Mouse (Mus musculus) right cerebral cortex, adult 2 months (tissue): ENCODE measurements at regions not wholly inside any gene's neighbourhood (a gene's known extent, or its start where the extent isn't known, plus 50 kb on each side); places are given as distances from the start of the nearest gene placed in this dataset.
A peak's percentile ranks its signal among the peaks of the same experiment; 100 is the strongest.

ENCODE experiments used
- DNase-seq, 2 experiments: peaks; one replicate each; pipeline ENCODE4 v3.0.0; 2021 to 2022; ENCODE audit warnings: low spot score in 2 of 2

DNA sequence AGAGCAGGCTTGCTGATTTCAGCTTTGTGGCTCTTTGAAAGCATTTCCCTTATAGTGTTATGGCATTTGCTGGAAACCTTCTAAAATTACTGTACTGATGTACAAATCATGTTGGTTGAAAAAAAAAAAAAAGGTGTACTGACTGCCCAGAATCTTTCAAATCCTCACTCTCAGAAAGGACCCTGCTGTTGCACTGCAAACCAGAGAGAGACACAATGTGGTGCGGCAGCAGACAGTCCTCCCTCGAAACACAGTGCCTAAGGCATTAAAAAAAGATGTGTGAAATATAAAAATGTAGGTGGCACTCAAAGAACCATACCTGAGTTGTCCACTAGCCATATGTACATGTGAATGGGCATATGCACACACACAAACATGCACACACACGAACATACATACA, 128.3 kb downstream of the Actr3 start:
- DNase-seq, result no peak

DNA sequence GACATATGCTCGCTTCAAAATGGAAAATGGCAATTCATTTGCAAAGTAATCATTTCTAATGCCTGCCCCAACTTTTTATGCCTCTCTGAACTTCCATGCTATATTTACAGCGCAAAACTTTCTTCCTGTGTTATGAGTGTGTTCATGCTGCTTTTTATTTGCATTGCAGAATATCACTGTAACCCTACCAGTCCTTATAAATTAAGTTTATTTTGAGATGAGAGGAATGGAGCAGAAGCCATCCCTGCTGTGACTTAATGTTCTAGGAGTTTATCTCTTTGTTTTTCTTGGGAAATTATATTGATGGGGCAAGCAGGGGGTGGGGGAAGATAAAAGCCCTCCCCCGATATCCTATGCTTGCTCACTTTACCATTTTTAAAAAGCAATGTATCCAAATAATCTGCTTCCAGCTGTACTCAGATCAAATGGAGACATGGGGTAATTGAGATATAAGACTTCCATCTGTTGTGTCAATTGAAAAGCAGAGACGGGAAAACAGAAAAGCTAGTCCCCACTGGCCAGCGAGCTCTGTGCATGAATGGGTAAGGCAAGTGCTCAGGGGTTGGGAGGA, 136.9 kb downstream of the Actr3 start:
- no peak for DNase-seq

DNA sequence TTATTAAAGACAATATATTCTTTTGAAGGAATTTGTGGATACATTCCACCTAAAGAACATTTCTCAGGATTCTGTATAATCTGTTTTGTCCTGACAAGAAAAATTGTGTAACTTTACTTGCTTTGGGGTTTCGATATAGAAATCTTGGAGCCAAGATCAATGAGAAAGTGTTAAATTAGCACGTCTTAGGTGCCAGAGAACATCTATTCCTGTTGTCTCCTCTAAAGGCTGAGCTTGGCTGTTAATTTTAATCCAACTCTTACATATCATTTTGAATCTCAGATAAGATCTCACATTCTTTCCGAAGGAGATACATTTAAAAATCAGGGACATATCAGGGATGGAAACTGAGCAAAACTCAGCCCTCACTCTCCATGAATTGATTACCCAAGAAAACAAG, 139.9 kb downstream of the Actr3 start:
- DNase-seq, result no peak

DNA sequence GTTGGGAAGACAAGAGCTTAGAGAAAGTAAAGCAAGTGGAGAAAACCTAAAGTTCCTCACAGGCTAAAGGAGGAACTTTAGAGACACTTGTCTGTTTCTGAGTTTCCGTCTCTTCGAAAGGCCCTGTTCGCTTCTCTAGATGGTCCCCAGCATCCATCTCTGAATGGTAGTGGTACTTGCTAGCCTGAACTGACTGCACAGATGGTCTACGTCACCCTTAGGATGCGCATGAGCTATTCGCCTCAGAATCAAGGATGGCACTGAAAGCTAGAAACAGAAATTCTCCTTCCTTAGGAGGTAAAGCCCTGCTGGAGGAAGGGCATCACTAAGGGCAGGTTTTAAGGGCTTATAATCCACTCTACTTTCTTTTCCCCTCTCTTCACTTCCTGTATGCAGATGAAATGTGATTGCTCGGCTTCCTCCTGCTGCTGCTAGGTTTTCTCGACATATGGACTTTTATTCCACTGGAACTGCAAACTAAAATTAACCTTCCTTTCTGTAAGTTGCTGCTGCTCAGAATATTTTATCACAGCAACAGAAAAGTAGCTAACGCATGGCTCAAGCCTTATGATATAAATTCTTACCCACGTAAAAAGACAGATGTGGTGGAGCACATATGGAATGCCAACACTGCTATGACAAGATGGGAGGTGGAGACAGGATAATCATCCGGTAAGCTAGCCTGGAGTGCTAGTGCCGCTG, 145.1 kb downstream of the Actr3 start:
- DNase-seq, result no peak

DNA sequence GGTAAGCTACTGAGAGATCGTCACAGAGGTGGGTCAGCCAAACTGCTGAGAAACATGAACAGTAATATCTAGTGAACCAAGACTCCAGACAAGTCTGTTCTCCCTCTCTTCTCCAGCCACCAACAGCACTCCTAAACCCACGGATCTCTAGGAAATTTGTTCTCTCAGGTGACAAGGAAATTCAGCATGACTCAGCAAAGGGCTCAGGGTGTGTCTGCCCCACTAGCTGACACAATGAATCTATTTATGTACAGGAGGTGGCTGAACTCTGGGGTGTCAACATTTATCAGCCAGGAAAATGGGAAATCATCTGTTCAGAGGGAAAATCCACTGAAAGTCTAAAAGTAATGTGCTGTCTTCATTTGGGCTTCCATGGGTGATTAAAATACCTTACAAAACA, 149.2 kb downstream of the Actr3 start:
- no peak for DNase-seq

DNA sequence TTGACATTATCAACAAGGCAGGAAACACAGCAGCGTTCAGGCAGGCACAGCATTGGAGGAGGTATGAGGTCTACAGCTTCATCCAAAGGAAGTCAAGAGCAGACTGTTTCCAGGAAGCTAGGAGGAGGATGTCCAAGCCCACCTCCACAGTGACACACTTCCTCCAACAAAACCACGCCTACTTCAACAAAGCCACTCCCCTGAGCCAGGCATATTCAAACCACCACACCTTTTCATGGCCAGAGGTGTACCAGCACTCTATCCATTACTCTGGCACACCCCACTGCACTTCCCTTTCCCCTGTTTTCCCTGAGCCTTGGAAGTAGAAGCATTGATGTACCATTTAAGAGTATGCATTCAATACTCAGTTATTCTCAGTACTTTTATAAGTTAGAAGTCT, 150.8 kb downstream of the Actr3 start:
- DNase-seq, result no peak

DNA sequence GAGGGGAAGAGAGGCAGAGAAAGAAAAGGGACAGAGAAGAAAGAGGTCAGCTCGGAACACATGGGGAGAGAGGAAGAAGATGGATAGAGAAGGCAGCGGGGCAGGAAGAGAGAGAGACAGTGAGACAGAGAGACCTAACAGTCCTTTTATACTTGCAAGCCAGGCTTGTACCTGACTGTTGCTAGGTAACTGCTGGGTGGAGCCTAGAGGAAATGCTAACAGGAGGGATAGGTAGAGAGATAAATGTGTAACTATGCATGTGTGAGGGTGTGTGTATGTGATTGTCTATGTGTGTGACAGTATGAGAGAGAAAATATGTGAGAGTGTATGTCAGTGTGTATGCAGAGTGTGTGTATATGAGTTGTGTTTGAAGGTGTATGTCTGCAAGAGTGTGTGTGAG, 161.8 kb downstream of the Actr3 start:
- DNase-seq, result no peak

DNA sequence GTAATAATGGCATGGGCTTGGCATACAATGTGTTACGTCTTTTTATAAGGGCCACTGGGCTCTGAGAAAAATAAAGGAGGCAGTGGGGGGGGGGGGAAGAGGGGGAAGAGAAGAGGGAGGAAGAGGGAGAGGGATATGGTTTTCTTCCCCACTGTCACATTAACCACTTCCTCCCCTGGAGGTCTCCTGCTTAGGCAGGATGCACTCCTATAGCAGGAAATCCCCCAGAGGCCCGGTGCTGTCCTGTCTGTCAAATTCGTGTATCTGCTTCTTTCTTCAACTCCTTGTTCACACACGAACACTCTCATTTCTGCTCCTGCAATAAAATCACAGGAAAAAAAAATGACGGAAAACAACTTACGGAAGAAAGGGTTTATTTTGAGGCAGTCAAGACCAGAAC, 171.8 kb downstream of the Actr3 start:
- DNase-seq, result no peak

DNA sequence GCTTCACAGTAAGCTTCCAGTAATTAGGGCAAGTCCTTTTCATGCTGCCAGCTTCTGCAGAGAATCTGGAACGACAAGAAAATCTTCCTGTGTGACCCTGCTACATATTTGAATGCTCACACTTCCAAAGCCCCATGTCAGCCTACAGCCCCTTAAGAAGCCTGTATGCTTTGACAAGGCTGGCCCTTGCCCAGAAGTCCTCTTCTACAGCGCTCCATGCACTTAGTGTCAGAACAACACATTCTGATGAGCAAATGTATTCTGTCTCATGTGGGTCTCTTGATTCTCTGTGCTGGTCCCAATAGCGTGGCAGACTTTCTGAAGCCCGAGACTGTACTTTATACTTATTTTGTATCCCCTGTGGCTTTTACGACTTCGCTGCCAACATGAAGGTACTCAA, 172.5 kb downstream of the Actr3 start:
- DNase-seq, result no peak

DNA sequence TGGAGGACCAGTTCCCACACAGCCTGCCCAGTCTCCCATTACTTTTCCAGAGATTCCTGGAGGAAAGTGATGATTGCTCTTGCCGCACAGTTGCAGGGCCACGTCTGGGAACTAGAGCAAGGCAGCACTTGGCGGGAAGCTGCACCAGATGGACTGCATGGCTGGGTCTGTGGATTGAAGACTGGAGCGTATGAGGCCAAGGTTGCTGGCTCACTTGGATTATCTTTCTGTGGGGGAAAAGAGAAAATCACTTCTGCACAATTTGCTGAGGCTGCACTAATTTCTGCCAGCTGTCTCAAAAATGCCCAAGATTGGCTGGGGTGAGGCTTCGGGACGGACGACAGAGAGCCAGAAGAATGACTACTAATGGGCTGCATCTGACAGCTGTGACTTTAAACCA, 193.2 kb downstream of the Actr3 start:
- no peak for DNase-seq

DNA sequence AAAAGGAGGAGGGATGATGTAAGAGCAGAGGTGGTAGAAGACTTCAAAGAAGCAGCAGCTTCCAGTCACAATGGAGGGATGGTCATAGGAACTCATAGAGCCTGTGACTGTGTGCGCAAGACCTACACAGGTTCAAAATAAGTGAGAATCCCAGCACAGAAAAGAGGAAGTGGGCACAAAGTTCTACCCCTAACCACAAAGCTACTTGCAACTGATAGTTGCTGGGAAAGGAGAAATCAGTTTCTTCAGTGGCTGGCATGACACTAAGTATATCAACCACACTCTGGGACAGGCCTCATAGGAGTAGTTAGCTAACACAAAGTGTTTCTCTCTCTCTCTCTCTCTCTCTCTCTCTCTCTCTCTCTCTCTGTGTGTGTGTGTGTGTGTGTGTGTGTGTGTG, 193.8 kb downstream of the Actr3 start:
- DNase-seq, result no peak

DNA sequence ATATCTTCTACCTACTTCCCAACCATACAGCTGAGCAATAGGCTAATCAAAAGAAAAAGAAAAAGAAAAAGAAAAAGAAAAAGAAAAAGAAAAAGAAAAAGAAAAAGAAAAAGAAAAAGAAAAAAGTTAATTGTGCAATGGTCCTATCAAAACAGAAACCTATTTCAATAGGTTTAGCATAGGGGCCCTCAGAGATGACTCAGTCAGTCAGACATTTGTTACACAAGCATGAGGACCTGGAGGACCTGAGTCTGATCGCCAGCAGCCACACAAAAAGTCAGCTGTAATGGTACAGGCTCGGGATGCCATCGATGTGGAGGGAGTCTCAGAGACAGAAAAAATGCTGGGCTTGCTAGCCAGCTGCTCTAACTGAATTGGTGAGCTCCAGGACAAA, 197.9 kb downstream of the Actr3 start:
- no peak for DNase-seq

DNA sequence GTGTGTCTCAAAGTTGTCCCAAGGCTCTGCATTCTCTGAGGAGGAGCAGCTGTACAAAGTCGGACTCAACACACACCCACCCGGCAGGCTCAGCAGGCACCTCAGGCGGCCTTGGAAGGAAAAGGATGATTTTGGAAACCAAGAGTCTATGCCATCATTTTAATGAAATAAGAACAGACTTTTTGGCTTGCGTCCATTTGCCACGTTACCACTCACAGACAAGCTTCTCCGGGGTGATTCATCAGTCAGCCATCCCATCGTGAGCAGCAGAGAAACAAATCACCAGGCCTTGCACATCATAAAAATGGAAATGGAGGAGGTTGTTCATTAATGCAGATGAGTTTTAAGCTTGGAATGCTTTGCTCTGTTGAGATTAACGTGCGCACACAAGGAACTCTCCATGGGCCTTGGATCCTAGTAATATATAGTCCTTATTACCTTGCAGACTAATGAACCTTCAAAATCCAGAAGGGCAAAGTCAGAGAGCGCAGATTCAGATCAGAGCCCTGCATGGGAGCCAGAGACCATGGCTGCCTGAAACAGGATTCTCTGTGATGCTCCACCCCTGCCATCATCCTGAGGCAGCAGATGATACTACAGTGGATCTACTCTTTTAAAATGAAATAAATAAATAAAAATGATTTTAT, 198.5 kb downstream of the Actr3 start:
- DNase-seq, result peak; percentile 74 to 77

DNA sequence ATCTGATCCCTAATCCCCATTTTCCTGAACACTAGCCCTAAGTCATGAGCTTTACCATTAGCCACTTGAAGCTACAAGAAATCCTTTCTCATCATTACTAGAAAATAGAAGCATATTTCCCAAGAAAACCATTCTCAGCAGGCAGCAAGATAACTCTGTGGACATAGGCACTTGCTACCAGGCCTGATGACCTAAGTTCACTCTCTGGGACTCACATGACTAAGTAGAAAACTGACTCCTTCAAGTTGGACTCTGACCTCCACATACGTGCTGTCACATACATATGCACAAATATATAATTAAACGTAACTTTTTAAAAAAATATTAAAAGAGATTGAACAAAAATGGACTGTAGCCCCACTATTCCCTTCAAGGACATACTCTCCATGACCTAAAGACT, 200.8 kb downstream of the Actr3 start:
- DNase-seq, result no peak

DNA sequence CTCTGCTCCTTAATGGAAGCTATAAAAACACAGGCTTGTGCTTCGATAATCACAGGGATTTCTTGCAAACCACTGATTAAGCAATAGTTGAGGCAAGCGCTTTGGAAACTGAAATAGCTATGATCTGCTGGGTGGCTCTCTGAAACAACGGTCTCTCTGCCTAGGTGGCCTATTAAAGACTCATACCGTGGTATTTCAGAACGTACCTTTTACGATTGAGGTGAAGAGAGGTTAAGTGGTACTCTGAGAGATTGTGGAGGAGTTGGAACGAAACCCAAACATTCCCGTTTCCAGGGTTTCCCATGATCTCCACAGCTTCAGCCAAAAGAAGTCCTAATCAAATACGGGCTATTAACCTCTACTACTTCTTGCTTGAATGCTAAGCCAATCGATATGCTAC, 212.2 kb downstream of the Actr3 start:
- no peak for DNase-seq

DNA sequence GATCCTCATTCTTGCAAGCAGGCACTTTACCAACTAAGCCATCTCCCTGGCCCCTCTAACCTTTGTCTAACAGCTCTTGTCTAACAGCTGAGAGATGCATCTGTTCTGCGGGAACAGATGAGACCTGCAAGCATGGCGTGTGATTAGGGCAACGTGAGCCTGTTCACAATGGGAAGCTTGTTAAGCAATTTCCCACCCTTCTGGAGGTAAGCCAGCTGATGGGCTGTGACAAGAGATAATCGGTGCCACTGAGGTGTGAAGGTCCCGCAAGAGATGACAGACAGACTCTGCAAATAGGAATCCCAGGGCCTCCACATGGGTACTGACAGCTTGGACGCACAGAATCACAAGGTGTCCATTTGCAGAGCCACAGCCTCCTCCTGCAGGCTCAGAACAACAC, 219.3 kb downstream of the Actr3 start:
- DNase-seq, result no peak

DNA sequence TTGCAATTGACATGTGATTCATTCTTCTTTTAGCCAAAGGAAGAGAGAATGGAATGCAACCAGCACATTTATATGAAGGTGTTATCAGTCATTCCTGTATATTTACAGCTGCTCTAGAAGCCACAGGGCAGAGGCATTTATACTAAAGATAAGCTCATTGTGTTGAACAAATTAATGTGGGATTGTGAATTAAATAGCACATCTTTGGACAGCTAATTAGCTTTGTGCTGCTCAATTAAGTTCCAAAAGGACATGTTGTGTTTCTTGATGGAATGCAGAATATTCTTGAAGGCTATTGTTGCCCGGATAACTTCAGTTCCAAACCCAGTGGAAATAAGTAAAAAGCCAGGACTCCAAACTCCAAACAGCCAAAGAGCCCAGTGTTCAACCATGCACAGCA, 248.4 kb downstream of the Actr3 start:
- DNase-seq, result no peak

DNA sequence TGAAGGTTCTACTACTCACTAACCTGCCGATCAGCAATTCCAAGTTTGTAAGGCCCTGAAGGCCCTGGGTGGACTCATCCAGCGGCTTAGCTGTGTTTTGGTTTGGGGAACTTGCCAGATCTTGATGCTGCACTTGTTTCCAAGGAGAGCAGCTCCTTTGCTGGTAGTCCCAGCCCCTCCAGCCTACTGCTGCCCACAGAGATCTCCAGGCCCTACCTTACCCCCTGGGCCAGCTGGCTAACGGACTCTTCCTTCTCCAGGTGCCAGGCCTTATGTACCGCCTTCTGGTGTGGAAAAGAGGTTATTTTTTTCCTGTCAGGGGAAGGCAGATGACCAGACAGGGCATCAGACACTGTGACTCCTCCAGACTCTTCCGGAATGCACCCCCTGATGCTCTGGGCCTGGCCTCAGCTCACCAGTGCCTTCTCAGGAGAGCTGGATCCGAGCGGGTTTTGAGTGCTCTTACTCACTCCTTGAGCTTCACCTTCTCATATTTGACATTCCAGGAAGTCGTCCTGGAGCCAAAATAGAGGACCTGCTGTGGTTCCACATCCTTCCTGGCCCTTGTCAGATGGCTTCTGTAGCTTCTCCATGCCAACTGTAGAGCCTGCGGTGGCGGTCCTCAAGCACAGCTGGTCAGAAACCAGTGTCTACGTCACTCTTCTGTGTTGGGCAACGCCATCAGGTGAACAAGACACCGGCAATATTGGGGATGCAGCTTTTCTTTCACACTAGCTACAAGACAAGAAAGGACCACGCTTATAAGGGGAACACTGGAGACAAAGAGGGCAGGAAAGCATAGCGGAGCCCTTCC, 259.2 kb downstream of the Actr3 start:
- no peak for DNase-seq

DNA sequence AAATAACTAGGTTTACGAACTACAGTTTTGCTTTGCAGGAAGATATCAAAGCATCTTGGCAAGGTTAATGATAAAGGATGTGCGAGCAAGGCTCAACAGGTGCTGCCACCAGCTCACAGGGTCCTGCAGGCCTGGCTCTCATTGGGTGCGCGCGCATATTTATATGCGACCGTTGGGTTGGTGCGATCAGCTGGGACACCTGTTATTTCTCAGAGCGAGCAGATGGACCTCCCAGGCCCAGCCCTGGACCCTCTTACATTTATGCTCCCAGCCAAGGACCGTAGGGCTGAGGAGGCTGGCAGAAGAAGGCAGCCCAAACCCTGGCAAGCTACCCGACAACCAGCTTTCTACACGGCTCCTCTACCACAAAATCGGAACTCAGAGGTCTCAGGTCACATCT, 260.8 kb downstream of the Actr3 start:
- DNase-seq, result no peak

DNA sequence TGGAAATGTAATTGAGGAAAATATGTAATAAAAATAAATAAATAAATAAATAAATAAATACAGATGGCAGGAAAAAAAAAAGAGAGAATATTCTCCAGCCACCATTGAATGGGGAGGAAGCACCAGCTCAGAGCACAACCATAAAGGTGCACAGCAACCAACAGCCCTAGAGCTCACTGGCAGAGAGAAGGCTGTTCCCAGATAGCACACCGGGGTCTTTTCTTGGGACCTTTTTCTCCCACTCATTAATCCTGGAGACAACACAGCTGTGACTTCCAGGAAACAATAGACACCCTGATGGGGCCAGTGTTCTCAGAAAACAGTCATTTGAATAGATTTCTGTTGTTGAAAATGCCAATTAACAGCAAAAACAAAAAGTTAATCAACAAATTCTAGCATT, 263.1 kb downstream of the Actr3 start:
- DNase-seq, result no peak

DNA sequence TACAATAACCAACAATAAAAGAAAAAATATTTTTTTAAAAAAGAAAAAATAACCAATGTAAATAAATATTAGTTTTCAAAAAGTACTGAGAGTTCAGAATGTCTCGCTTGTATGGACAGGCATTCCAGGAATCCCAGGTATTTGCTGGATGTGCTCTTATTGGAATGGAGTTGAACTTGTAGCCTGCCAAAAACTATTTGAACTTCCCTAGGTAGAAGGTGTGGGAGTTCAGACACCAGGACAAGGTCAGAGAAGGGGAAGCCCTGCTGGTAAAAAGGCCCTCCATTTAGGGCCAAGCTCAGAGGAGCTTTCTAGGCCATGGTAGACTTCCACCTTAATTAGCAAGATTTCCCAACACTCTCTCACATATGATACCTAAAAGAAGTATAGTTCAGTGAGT, 270.3 kb downstream of the Actr3 start:
- no peak for DNase-seq

DNA sequence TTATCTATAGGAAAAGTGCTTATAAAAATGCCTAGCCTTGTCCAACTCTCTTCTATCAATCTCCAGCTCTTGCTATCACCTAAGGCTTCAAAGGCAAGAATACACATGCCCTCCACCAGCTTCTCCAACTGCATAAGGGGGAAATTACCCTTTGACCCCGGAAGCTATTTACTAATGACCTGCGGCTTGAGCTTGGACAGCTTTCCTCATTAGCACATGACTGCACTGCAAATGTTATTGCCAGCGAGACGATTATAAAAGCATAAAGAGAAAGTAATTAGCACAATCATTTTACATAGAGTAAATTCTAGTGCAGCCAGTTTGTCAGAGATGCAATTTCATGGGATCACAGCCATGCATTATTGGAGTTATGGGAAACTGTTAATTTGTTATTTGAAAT, 277.0 kb downstream of the Actr3 start:
- no peak for DNase-seq

DNA sequence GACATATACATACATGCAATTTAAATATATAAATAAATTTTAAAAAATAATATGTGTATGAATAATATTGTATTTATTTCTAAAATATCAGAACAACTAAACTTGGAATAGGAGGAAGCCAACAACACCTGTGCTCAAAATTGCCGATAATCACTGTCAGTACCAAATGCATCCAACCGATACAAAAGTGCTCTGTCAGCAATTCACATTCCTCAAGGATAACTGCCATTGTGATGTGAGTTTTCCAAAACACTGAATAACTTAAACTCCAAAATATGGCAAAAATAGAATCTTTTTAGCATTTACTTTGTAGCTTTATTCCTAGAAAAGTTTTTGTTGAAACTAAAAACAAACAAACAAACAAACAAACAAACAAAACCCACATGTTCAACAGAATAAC, 279.4 kb downstream of the Actr3 start:
- DNase-seq, result no peak
